Mouse (Mus musculus) kidney, postnatal 0 days (tissue): Measurements from ENCODE around the gene Ttc28. TPM values are rescaled to one million over a fixed set of nuclear protein-coding genes. Genes with fewer than 3 reads are reported as not detected.

Source experiments
- ATAC-seq: fragments of 200-750 bp; cut with Nextera tagmentation; replicated peaks from 2 replicates; pipeline ENCODE4 v1.8.0; 2017; ENCODE audit warnings: low read depth, moderate number of reproducible peaks, moderate TSS enrichment, moderate library complexity; ENCODE audit not compliant: low FRiP score
- DNase-seq: peaks from one replicate; pipeline ENCODE4 v3.0.0-alpha.2; 2016; ENCODE audit warnings: low spot score
- H3K27ac ChIP-seq: fragments of 300-500 bp; sonication (generic); 2 replicates; pipeline ENCODE4 v1.5.1; 2014; ENCODE audit warnings: mild to moderate bottlenecking
- H3K27me3 ChIP-seq: fragments of 300-500 bp; sonication (generic); 2 replicates; pipeline ENCODE4 v1.6.1; 2014; ENCODE audit warnings: low read length, mixed read lengths; ENCODE audit not compliant: insufficient read depth
- H3K36me3 ChIP-seq: fragments of 300-500 bp; sonication (generic); 2 replicates; pipeline ENCODE4 v1.6.1; 2014; ENCODE audit warnings: low read length, mixed read lengths; ENCODE audit not compliant: insufficient read depth
- H3K4me1 ChIP-seq: fragments of 300-500 bp; sonication (generic); replicated peaks from 2 replicates; pipeline ENCODE4 v1.6.1; 2014; ENCODE audit warnings: antibody characterized with exemption, low read length, mixed read lengths; ENCODE audit not compliant: insufficient read depth
- H3K4me2 ChIP-seq: fragments of 300-500 bp; sonication (generic); 2 replicates; pipeline ENCODE4 v1.6.1; 2014; ENCODE audit warnings: mild to moderate bottlenecking, low read length, moderate library complexity, mixed read lengths
- H3K4me3 ChIP-seq: fragments of 300-500 bp; sonication (generic); replicated peaks from 2 replicates; pipeline ENCODE4 v1.5.1; 2014; ENCODE audit warnings: low read depth, low read length
- H3K9ac ChIP-seq: fragments of 300-500 bp; sonication (generic); 2 replicates; pipeline ENCODE4 v1.6.1; 2014; ENCODE audit warnings: low read depth, low read length
- H3K9me3 ChIP-seq: fragments of 300-500 bp; sonication (generic); replicated peaks from 2 replicates; pipeline ENCODE4 v1.6.1; 2016; ENCODE audit warnings: low read length, inconsistent platforms, mixed read lengths
- CTCF ChIP-seq: IDR thresholded peaks from 2 replicates; pipeline ENCODE4 v1.5.1; 2016; ENCODE audit warnings: antibody characterized with exemption, low read depth, mild to moderate bottlenecking, moderate library complexity
- WGBS: fragments of 180-500 bp; shearing (Covaris S2); extraction: QIAGEN DNeasy Blood & Tissue Kit; methylation state at CpG from one replicate; pipeline ENCODE4 v1.1.7; 2014; 5-methylcytosine and 5-hydroxymethylcytosine counted together
- polyA plus RNA-seq: library from polyadenylated mRNA; unstranded; fragments of >200 nt; fragmentation: Nextera tagmentation; extraction: Ambion mirVana; gene quantifications from 2 replicates; pipeline ENCODE4 v1.2.1, GENCODE M21; 2015

Gene Ttc28
- polyA plus RNA-seq, 1 experiment from 2014 or later, result 8.1 TPM

DNA sequence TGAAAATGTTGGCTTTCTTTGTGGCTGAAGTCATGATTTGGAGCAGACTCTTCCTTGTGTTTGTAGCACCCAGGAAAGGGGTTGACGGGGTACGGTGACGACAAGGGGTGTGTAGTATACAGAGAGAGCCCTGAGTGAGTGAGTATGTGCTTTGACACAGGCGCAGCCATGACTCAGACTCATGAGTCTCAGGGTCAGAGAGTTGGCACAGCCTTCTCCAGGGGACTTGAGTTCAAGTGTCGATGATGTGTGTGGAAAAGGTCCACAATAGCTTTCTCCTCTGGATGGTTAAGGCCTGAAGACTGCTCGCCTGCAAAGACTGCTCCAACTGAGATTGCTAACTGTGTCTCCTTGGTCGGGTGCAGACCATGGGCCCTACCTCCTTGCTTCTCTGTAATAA lies 97.1 kb downstream of the Ttc28 start:
- Histone ChIP-seq H3K4me1 (peaks cover 9% of the 10 kb centered on the region; the same call in 1 of the 2 replicates), H3K9me3 (no peaks in the 10 kb centered on the region), H3K4me3 (no peak overlapping the region), H3K27me3 (no peaks in the 10 kb centered on the region), H3K9ac (no peak overlapping the region), H3K4me2 (no peak overlapping the region), H3K36me3 (no peaks in the 10 kb centered on the region), H3K27ac (no peak overlapping the region)
- WGBS, result 89% methylated on average over 7 of the region's 7 CpGs
- DNase-seq, result no peak
- ATAC-seq, result no peak
- TF ChIP-seq CTCF, result no peak

DNA sequence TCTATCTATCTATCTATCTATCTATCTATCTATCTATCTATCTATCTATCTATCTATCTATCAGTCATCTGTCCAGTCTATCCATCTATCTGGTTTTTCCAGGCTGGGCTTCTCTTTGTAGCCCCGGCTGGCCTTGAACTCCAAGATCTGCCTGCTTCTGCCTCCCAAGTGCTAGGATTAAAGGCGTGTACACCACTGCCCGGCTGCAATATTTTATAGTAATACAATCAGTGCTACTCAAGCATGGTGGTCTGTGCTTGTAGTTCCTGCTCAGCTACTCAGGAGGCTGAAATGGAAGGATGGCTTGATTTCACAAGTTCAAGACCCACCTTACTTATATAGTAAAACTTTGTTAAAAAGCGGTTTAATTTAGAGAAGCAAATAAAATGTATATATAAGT lies 98.2 kb downstream of the Ttc28 start:
- no peaks in the 10 kb centered on the region for H3K36me3 ChIP-seq
- H3K4me3 ChIP-seq, result no peak overlapping the region
- no peak overlapping the region for H3K27ac ChIP-seq
- DNase-seq (no peak), ATAC-seq (no peak)
- peaks cover 9% of the 10 kb centered on the region; the same call in 1 of the 2 replicates for H3K4me1 ChIP-seq
- no peak overlapping the region for H3K4me2 ChIP-seq
- no peak overlapping the region for H3K9ac ChIP-seq
- WGBS, result 80% methylated on average over 4 of the region's 4 CpGs
- TF ChIP-seq CTCF, result no peak
- H3K9me3 ChIP-seq, result no peaks in the 10 kb centered on the region
- H3K27me3 ChIP-seq, result no peaks in the 10 kb centered on the region

DNA sequence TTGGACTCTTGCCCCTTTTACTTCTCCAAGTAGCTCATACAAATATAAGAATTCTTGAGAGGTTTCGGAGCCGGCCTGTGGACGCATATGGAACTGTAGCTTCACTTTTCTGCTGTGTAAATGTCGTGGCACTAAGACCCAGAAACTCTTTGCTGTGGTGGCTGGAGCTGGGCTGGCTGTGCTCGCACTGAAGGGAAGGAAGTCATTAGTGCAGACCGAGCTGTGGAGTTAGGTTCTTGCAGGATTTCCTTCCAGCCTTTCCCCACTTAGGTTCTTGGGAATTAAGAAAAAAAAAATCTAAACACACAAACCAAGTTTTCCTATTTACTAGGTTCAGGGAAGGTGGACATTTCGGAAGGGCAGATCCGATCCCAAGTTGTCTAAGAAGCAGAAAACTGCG lies 98.9 kb downstream of the Ttc28 start:
- no peaks in the 10 kb centered on the region for H3K36me3 ChIP-seq
- H3K9me3 ChIP-seq, result no peaks in the 10 kb centered on the region
- peak overlapping the region; percentile 95 for H3K4me2 ChIP-seq
- peak overlapping the region; percentile 62 for H3K4me3 ChIP-seq
- peak overlapping the region; percentile 74 for H3K9ac ChIP-seq
- H3K27ac ChIP-seq, result peak overlapping the region; percentile 89
- ATAC-seq, result peak; percentile 82
- DNase-seq, result peak; percentile 98
- TF ChIP-seq CTCF, result peak; percentile 57
- 2% methylated on average over 9 of the region's 9 CpGs for WGBS
- H3K4me1 ChIP-seq, result peaks cover 9% of the 10 kb centered on the region; the same call in 1 of the 2 replicates
- H3K27me3 ChIP-seq, result no peaks in the 10 kb centered on the region

DNA sequence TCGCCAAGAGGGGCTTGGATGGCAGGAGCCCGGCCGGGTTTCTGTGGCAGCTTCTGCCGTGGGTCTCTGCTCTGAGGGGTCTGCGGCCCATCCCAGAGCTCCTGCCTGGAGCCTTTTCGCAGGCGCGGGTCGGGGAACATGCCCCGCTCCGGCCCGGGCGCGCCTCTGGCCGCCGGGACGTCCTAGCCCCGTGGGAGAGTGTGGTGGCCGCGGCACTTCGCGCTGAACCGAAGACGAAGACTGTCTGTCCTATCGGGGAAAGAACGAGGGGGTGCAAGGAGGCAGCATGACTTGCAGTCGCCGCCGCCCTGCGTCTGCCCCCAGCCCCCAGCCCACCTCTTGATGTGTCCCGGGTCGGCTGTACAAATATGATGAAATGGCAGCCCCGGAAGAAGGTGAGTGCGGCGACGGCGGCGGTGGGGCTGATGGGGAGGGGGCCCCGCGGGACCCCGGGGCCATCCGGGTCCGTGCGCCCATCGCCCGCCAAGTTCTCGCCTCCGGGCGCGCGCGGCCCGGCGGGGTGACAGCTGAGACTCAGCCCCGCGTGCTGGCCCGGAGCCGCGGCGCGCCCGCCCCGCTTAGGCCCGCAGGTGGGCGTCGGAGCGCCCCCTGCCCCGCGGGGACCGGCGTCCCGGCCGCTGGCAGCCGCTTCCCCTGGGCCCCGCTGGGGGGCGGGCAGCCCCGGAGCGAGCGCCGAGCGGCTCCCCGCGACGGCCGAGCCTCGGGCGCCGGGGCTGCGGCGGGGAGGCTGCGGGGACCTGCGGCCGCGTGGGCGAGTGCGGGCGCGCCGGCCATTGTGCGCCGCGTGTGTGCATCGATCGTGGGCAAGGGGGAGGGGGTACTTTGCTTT lies 99.6 kb downstream of the Ttc28 start:
- H3K27ac ChIP-seq, result peak overlapping the region; percentile 89
- ATAC-seq, result peak; percentile 34; the same call in 1 of the 2 replicates
- H3K4me1 ChIP-seq, result peaks cover 9% of the 10 kb centered on the region; the same call in 1 of the 2 replicates
- WGBS, result under 1% methylated on average over 100 of the region's 104 CpGs
- H3K9ac ChIP-seq, result peak overlapping the region; percentile 74
- H3K27me3 ChIP-seq, result no peaks in the 10 kb centered on the region
- TF ChIP-seq CTCF, result no peak; the same call in 1 of the 2 replicates
- peak overlapping the region; percentile 62 for H3K4me3 ChIP-seq
- peak; percentile 61 for DNase-seq
- no peaks in the 10 kb centered on the region for H3K9me3 ChIP-seq
- no peaks in the 10 kb centered on the region for H3K36me3 ChIP-seq
- peak overlapping the region; percentile 95 for H3K4me2 ChIP-seq

DNA sequence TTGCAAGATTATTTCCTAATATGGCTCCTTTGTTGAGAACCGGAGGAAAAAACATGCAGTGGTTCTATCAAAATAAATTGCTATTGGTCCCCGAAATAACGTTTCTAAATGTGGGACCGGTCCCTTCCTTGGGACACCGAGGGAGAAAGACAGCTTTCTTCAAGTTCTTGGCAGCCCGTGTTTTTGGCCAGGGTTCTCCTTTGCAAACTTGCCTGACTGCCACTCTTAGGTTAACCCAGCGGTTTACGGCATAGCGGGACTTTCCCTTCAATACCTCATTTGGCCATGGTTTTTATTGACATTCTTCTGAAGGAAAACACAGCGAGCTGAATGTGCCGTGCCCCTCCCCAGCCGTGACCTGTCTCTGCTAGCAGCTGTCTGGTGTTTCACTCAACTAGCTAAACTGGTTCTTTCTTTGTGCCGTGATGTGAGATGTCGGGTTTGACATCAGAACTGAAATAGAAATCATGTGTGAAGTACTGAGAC lies 100.3 kb downstream of the Ttc28 start:
- peak overlapping the region; percentile 74 for H3K9ac ChIP-seq
- DNase-seq (peak; percentile 77), ATAC-seq (no peak)
- peak overlapping the region; percentile 89 for H3K27ac ChIP-seq
- H3K4me3 ChIP-seq, result peak overlapping the region; percentile 62
- WGBS, result 2% methylated on average over 14 of the region's 14 CpGs
- H3K27me3 ChIP-seq, result no peaks in the 10 kb centered on the region
- peak overlapping the region; percentile 95 for H3K4me2 ChIP-seq
- H3K36me3 ChIP-seq, result no peaks in the 10 kb centered on the region
- no peak for TF ChIP-seq CTCF
- H3K9me3 ChIP-seq, result no peaks in the 10 kb centered on the region
- H3K4me1 ChIP-seq, result peaks cover 9% of the 10 kb centered on the region; the same call in 1 of the 2 replicates

DNA sequence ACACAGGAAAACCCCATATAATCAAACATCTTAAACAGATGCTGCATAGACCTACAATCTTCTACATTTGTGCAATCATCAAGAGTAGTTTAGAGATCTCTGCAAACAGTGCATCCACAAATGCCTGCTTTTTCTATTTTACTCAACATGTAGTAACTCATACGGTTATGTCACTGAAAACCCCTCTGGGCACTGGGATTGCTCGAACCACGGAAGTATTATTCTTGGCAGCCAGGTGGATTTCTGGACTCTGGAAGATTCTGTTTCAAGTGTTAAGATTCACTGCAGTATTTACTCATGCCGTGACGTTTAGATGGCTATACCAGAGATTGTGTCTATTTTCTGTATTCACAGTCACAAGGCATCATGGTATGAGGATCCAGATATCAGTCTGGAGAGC lies 101.0 kb downstream of the Ttc28 start:
- H3K27ac ChIP-seq, result no peak overlapping the region
- ATAC-seq, result no peak

More for the DNA sequence above, 101.0 kb downstream of the Ttc28 start:
- H3K4me1 ChIP-seq, result peaks cover 9% of the 10 kb centered on the region; the same call in 1 of the 2 replicates
- DNase-seq, result peak; percentile 34
- 12% methylated on average over 5 of the region's 5 CpGs for WGBS
- no peaks in the 10 kb centered on the region for H3K9me3 ChIP-seq
- H3K4me3 ChIP-seq, result peak overlapping the region; percentile 62
- H3K9ac ChIP-seq, result no peak overlapping the region
- no peaks in the 10 kb centered on the region for H3K36me3 ChIP-seq
- no peak for TF ChIP-seq CTCF
- peak overlapping the region; percentile 95 for H3K4me2 ChIP-seq
- H3K27me3 ChIP-seq, result no peaks in the 10 kb centered on the region
